Mouse (Mus musculus): ENCODE data around the gene Mfap5. TPM values are rescaled to one million over a fixed set of nuclear protein-coding genes. Genes with fewer than 3 reads are reported as not detected.

Gene Mfap5
- polyA plus RNA-seq (2012; rRNA removed) = 2.2 and 9.8 TPM in 2 replicates

GRCm38 (mm10) chr6:122505545-122505944 lies at the start of gene Mfap5:
TSS of gene Mfap5 (plus strand) at chr6:122505845.

GRCm38 (mm10) chr6:122498661-122499060 lies 7.0 kb upstream of the Mfap5 start, which contains the start of gene Rimklb:
TSS of gene Rimklb (minus strand) at chr6:122498761.

GRCm38 (mm10) chr6:122553606-122554005 lies 48.0 kb downstream of the Mfap5 start, which contains the start of gene Aicda:
TSS of gene Aicda (plus strand) at chr6:122553801.

Other genes with a start within 250 kb of the Mfap5 start
- 0.41 and 0.43 TPM in 2 replicates for gene Klrg1, start 223.0 kb upstream of the Mfap5 start, polyA plus RNA-seq (2012; rRNA removed)
- gene M6pr, start 197.1 kb upstream of the Mfap5 start, polyA plus RNA-seq (2012; rRNA removed) = 46.6 and 48.1 TPM in 2 replicates
- gene Phc1, start 165.3 kb upstream of the Mfap5 start, polyA plus RNA-seq (2012; rRNA removed) = 122 and 147 TPM in 2 replicates
- 161 and 214 TPM in 2 replicates for gene Rimklb, start 7.1 kb upstream of the Mfap5 start, polyA plus RNA-seq (2012; rRNA removed)
- 0.33 and 0.45 TPM in 2 replicates for gene Aicda, start 48.0 kb downstream of the Mfap5 start, polyA plus RNA-seq (2012; rRNA removed)
- 5.1 and 5.6 TPM in 2 replicates for gene Apobec1, start 96.6 kb downstream of the Mfap5 start, polyA plus RNA-seq (2012; rRNA removed)
- 0.04 TPM in 1 of 2 replicates, not detected in the other for gene Gdf3, start 104.2 kb downstream of the Mfap5 start, polyA plus RNA-seq (2012; rRNA removed)
- gene Dppa3, start 120.6 kb downstream of the Mfap5 start, polyA plus RNA-seq (2012; rRNA removed) = not detected in 2 replicates
- gene Nanog, start 201.6 kb downstream of the Mfap5 start, polyA plus RNA-seq (2012; rRNA removed) = 0.26 and 0.27 TPM in 2 replicates